Mouse (Mus musculus) retina, postnatal 7 days (tissue): Measurements from ENCODE around the gene Gas2l2.
A peak's percentile ranks its signal among the peaks of the same experiment; 100 is the strongest.

Experiments used
- DNase-seq: peaks from one replicate; pipeline ENCODE4 v3.0.0-alpha.2; 2012; ENCODE audit warnings: low read depth, low spot score

Gas2l2 gene

DNA sequence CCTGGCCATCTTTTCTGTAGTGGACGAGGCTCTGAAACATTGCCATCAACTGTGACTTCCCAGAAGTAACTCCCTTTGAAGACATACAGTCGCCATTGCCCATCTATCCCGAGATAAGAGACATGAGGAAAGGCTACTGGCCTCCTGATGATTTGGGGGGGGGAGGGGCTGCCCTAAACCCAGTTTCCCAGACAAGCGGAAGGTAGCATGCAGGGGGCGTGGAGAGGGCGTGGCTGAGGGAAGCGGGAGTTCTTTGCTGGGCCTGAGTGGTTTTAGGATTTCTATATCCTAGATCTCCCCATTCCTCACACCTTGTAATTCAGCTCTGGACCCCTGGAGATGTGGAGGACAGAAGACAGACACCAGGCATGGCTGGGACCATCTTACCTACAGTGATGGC lies 14.6 kb upstream of the Gas2l2 start:
- no peak for DNase-seq

DNA sequence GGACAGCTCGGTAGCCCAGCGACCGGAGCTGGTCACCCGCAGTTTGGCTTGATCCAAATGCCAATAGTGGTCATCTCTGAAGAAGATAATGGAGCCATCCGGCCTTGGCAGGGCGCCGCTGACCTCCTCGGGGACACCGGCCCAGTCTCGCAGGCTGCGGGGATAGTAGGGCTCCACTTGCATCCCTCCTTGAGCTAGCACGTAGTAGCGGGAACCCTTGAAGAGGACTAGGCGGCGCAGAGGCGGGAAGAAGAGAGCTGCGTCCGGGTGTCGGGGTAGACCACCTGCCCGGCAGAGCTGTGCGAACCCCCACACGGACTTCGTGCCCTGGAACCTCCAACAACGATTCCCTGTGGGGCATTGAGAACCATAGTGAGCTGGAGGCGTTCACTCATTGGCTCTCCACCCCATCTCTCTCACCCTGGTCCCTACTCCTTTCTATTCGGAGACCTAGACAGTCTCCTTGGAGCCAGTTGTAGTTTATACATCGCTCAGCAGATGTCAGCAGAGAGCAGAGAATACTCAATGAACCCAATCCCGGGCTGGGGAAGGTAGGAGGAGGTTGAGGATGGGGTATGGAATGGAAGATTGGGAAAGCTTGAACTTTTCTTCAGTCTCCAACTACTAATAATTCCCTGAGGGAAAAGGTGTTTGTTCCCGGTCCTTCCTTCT lies 13.5 kb upstream of the Gas2l2 start:
- DNase-seq: peak; percentile 72

DNA sequence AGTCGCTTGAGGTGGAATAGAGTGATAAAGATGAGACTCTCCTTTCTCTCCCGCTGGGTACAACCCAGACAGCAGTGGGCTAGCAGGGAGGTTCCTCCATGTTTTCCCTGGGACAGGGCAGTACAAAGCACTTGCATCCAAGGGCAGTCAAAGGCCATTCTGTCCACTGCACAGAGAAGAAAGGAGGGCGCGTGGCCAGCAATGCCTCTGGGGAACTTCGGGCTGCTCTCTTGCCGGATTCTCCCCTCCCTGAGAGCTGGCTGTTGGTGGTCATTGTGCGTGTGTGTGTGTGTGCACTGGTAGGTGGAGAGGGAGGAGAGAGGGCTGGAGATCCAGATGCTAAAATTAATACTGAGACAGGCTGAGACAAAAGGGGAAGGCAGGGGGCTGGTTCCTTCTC lies 12.0 kb upstream of the Gas2l2 start:
- DNase-seq: no peak

DNA sequence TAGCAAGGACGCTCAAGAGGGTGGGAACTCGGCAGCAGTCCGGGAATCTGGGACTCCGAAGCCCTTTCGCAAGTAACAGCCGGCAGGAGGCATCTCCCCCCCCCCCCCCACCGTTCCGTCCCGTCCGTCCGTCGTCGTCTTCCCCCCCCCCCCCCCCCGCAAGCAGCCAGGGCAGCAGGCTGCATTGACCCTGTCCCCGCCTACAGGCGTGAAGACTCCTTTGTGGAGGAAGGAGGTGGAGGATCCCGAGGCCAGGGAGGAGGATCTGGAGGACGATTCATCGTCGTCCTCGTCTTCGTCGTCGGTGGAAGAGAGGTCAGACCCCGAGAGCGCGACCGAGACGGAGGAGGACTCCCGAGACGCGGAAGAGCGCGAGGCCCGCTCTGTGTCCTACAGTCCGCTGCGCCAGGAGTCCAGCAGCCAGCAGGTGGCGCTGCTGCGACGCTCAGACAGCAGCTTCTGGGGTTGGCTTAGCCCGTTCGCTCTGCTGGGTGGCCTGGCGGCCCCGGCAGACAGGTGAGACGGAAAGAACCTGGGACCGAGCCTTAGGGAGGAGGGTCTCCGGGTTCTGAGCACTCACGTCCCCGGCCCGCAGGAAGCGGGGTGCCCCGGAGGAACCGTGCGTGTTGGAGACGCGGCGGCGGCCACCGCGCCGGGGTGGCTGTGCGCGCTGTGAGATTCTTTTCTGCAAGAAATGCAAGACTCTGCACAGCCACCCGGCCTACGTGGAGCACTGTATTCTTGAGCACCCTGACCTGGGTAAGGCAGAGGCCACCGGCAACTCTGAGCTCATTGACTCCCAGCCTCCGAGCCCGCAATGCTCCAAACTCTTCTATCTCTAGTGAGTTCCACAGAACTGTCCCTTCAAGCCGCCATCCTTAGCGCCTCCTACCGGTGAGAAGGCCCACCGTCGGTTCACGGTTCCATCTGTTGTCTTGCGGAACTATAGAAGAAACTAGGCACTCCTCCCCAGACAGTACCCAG lies 11.1 kb upstream of the Gas2l2 start:
- peak; percentile 91 for DNase-seq

DNA sequence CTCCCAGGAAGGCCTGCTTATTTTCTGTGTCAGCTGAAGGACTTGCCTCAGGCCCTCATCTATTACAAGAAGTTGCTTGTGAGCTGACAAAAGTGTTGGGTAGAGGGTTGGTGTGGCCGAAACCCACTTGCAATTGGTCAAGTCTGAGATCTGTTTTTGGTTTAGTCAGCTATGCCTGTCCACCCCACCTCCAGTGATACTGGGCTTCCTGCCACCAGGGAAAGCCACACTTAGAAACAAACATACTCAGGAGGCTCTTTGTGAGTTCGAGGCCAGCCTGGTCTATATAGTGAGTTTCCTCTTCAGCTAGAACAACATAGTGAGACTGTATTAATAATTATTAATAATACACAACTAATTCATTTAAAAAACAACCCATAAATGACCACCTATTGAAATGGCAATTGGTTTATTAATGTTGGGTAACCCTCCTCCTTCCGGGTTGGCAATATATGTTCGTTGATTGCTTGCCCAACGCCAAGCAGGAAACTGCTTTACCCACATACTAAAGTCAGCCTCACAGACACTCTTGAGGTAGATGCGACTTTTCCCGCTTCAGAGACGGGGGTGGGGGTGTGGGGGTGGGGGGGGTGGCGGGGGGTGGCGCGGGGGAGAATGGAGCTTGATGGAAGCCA lies 10.3 kb upstream of the Gas2l2 start:
- no peak for DNase-seq

DNA sequence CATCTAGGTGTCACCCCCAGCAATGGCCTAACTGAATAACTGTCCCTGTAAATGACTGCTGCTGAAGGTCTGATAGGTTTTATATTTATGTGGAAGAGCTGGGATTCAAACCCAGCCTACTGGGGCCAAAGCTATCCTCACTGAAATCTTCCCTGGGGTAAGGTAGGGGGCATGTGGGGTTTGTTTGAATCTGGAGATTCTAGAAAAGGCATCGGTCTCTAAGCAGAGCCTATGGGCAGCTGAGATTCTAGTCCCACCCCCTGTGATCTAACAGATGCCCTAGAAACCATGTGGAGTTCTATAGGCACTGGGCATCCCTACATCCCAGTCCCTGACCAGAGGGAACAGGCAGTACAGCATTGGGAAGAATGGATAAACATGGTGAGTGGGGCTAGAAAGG lies 8.1 kb upstream of the Gas2l2 start, which contains the start of gene 1700020L24Rik:
Gene 1700020L24Rik, plus strand, starts transcription at position 301 of the 400 bp plus-strand sequence.
- no peak for DNase-seq

DNA sequence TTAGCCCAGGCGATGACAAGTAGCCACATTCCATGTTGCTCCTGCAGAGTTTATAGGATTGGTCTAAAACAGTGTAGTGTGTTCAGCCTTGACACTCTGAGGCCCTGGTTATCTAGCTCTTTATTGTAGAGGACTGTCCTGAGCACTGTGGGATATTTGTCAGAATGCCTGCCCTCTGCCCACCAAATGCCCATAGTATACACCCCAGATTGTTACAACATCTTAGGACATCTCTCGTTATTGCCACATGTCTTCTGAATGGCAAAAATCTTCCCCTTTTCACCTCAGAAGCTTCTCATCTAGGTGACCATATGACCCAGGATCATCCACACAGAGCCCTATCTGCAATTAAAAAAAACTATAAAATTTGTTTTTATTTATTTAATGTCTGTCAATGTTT lies 3.3 kb upstream of the Gas2l2 start:
- no peak for DNase-seq

DNA sequence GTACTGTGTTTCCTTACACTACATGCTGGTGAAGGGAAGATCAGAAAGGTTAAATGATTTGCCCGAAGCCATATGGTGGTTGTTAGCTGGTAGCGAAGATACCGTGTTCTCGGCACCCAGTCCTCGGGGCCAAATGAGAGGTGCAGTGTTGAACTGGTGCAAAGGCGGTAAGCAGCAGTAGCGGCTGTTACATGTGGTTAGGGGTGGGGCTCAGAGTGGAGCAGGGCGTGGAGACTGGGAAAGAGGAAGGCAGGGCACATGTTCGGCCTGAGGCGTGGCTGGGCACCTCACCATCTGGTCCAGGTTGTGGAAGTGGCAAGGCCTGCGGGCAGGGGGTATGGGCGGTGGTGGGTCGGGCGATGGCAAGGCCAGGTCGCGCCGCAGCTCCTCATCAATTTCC lies 2.3 kb downstream of the Gas2l2 start:
- DNase-seq: no peak

DNA sequence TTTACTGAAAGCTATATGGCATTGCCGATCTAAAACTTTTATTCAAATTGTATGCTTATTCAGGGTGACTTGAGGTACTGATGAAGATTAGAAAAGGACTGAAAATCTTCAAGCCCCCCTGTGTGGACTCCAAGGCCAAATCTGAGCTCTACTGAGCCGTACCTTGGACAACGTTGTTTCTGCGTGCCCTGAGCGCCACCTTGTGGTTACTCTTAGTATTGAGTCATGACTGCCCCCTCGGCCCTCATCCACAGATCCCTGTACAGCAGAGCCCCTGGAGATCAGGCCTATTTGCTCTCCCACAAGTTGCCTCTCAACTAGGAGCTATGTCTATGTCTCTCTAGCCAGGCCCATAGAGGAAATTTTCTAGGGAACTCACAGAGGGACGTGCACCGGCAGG lies 4.6 kb downstream of the Gas2l2 start:
- peak; percentile 69 for DNase-seq

DNA sequence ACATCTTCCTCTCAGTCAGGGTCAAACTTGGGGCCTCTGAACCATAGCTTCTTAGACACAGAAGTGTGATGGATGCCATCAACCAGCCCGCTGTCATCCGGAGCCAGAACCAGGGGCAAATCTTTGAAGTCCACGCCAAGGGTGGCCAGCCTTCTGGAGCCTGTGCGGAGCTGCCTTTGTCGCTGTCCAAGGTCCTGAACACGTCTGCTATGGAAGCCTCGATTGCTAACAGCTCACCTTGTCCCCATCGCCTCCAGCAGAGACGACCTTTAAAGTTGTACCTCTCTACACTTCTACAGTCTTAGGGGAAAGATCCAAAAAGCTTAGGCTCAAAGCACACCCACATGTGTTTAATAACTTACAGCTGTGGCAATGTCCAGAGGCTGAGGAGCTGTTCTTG lies 8.0 kb downstream of the Gas2l2 start:
- no peak for DNase-seq

DNA sequence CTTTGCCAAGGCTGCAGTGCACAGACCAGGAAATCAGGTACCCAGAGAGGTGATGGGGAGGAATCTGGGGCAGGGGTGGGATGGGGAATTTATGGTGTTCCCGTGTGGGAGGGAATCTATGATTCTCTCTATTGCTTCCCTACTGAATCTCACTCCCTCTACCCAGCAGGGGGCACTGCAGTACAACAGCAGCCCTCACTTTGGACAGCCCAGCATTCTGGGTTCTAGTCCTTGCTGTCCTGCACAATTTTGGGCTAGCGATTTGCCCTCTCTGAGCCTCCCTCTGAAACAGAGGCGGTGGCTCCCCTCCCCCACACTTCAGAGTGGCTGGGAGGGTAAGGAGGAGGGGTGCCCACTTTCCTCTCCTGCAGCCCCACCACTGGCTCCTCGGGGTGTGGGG lies 8.9 kb downstream of the Gas2l2 start:
- no peak for DNase-seq

DNA sequence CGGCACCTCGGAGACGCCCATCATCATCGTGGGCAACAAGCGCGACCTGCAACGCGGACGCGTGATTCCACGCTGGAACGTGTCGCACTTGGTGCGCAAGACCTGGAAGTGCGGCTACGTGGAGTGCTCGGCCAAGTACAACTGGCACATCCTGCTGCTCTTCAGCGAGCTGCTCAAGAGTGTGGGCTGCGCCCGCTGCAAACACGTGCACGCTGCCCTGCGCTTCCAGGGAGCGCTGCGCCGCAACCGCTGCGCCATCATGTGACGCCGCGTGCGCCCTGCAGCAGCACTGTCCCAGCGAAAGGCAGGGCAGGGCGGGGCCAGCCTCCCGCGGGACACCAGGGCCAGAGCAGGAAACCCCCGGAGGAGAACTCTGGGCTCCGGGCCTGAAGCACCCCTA lies 10.7 kb downstream of the Gas2l2 start:
- DNase-seq: no peak

DNA sequence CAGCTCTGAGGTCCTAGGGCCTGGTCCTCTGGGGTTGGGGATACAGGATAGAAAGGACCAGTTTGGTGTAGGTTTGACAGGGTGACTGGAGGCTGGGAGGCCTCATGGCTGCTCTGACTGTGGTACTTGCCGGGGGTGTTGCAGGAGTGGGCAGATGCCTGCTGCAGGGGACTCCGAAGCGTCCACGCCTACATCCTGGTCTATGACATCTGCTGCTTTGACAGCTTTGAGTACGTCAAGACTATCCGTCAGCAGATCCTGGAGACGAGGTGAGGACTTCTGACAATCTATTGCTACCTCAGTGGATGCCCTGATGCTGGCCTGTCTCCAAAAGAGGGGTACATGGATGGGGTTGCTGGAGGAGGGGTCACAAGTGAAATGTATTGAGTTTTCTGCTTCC lies 11.5 kb downstream of the Gas2l2 start:
- DNase-seq: no peak

DNA sequence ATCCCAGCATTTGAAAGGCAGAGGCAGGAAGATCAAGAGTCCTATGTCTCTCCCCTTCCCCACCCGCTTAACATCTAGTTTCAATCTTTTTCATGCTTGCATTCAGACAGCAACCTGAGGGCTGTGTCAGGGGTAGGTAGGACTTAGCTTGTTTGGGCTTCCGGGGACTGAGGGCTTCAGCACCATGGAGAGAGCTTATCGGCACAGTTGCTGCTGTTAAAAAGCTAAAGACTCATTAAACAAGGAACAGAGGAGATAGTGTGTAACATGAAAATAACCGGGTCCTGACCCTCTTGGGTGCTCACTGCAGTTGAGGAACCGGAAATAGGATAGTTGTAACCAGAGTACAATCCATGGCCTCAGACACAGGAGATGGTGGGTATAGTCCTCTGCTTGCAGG lies 12.2 kb downstream of the Gas2l2 start:
- DNase-seq: no peak

DNA sequence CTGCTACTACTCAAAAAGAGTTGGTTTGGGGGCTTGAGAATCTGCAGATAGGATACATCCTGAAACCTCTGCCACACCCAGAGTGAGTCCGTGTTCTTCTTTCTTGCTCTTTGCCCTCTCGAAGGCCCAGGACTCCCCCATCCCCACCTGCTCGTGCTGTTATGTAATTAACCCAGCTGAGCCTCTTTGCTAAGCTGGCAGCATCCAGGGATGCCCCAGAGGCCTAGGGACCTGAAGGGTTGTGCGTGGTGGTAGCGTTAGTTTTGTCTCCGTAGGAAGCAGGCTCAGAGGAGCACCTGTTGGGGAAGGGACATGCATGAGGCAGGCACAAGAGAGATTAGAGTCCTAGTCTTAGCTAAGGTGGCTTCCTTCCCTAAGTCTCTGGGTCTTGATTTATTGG lies 18.7 kb downstream of the Gas2l2 start:
- DNase-seq: no peak

DNA sequence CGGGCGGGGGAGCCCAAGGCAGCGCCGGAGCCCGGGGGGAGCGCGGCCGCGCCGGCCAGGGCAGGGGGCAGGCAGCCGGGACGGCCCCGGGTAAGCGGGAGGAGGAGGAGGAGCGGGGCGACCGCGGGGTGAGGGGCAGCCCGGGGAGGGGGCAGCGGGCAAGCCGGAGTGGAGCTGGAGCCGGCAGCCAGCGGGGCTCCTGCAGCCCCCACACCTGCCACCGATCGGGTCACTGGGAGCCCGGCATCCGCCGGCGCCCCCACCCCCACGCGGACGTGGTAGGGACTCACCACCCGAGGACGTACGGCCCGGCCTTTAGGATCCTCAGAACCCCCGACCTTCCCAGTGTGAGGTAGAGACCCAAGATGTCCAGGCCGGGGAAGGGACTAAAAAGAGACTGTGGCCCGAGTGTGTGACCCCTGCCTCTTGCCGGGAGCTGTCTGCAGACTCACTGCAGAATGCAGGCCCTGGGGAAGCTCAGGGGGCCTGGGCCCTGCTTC lies 19.4 kb downstream of the Gas2l2 start:
- no peak for DNase-seq

DNA sequence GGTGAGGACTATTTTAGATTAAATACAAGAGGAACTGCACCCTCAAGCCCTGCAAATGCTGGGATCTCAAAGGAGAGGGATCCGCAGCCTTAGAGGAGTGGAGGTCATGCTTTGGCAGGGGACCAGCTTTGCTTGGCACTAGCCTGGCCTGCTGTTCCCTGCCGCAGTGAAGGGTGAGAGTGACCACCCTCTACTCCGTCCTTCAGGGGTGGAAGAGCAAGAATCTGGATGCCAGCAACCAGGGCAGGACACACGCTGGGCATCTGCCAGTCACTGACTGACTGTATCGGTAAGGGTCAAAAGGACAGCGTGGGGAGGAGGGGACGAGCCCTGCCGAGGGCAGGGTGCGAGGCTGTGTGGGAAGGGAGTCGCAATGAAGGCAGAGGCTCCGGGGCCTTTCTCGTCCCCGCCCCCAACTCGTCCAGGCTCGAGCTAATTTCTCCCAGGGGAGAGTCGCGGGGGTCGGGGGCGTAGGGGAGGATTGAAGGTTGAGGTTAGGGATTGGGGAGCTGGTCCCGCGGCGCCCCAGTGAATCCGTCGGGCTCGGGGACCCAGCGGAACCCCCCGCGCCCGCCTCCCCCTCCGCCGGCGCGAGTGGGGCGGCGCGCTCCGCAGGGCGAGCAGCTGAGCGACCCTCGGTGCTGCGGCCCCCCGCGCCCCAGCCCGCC lies 20.0 kb downstream of the Gas2l2 start, which contains the start of gene Rasl10b:
Gene Rasl10b, plus strand, starts transcription at position 51 of the 668 bp plus-strand sequence.
- no peak for DNase-seq

DNA sequence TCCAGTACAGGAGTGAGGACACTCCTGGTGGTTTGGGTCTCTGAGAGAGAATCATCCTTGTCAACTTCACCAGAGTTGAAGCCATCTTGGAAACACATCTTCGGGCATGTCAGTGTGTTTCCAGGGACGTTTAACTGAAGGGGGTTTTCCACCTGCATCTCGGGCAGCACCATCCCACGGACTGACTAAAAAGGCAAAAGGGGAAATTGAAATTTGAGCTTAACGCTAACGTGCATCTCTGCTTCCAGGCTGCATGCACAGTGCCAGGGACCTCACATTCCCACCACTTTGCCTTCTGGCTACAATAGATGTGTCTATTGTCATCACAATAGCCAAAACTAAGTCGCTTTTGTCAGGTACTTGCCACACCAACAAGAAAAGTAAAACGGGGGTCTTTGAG lies 21.0 kb downstream of the Gas2l2 start:
- DNase-seq: no peak

DNA sequence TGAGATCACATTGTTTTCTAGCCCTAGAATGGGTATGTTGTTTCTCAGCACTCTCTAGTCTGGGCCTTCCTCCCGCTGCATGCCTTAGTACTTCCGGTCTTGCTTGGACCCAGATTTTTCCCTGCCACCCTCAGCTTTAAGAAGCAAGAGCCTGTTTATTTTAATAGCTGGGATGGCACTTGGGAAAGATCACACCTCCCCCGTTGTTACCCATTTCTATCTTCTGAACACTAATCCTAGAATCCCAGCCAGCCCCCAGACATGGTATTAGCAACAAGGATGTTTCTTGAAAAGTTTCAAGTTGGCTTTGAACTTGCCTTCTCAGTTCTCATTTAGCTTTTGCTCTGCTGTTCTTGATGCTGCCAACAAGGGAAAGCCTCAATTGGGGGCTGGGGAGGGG lies 22.9 kb downstream of the Gas2l2 start:
- no peak for DNase-seq

DNA sequence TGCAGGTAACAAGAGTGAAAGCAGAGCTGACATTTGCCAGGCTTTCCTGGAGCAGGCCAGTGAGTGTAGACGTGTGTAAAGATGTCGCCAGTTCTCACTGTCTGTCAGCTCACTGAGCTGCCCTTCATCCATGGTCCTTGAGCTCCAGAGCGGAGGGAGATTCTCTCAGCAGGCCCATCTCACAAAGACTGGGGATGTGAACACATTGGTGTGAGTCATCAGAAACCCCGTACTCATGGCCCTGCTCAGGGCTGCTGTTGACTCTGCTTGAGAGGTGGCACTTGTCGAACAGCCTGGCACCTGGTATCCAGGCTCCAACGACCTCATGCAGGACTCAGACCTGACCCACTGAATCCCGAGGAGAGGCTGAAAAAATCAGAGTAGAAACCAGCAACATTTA lies 25.5 kb downstream of the Gas2l2 start:
- no peak for DNase-seq

DNA sequence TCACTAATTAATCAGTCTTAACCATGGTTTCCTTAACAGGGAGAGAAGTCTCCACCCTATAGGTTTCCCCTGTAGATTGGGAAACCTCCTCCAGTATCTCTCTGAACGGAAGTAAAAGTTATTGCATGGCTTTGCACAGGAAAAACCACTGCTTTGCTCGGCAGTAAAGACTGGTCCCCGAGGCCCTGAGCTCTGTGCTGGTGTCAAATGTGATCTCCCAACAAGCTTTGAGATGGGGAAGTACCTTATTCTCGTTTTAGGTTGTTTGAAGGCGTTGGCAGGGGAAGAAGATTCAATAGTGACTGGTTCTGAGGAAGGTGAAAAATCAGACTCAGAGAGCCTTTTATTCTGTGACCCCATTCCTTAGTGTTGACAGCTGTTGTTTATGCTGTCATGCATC lies 30.5 kb downstream of the Gas2l2 start:
- no peak for DNase-seq

DNA sequence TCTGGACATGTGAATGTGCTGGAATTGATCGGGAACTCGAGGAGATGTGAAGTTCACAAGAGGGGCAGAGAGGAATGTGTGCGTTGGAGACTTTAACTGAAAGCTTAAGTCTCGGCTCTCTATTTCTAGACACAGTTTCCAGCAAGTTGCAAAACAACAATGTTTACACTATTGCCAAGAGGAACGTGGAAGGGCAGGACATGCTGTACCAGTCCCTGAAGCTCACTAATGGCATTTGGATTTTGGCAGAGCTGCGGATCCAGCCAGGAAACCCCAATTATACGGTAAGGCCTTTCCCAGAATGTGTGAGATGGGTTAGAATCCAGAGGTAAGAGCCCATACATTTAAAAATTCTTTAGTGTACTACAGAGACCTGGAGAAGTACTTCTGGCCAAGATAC lies 31.6 kb downstream of the Gas2l2 start:
- DNase-seq: no peak
